Mouse (Mus musculus) erythroblast, embryonic 14.5 days (primary cell): Measurements from ENCODE around the gene Tmc5. TPM values are rescaled to one million over a fixed set of nuclear protein-coding genes. Genes with fewer than 3 reads are reported as not detected.

Experiments used
- H3K27me3 ChIP-seq: 2 replicates; pipeline ENCODE4 v1.6.1; 2012; ENCODE audit warnings: inconsistent platforms; ENCODE audit not compliant: control insufficient read depth
- H3K36me3 ChIP-seq: 2 replicates; pipeline ENCODE4 v1.6.1; 2012; ENCODE audit warnings: mild to moderate bottlenecking, inconsistent platforms; ENCODE audit not compliant: control insufficient read depth
- H3K4me1 ChIP-seq: 2 replicates; pipeline ENCODE4 v1.6.1; 2012; ENCODE audit warnings: inconsistent platforms; ENCODE audit not compliant: control insufficient read depth
- H3K4me3 ChIP-seq: replicated peaks from 2 replicates; pipeline ENCODE3; 2012; ENCODE audit warnings: moderate library complexity, mild to moderate bottlenecking, inconsistent platforms
- H3K9me3 ChIP-seq: 2 replicates; pipeline ENCODE4 v1.6.1; 2012; ENCODE audit warnings: low read length, inconsistent platforms, mixed read lengths; ENCODE audit not compliant: control insufficient read depth
- GATA1 ChIP-seq: IDR thresholded peaks from 2 replicates; pipeline ENCODE4 v1.6.1; 2012; ENCODE audit warnings: low read length, inconsistent platforms, mixed read lengths
- TAL1 ChIP-seq: IDR thresholded peaks from 3 replicates; pipeline ENCODE4 v1.6.1; 2012; ENCODE audit warnings: low read length, inconsistent platforms, mixed read lengths
- polyA plus RNA-seq: library from polyadenylated mRNA; stranded (reverse); fragments of >175 nt; gene quantifications from 2 replicates; pipeline ENCODE4 v1.2.3, GENCODE M21; 2012

Gene Tmc5
- polyA plus RNA-seq, 1 experiment, result not detected

DNA sequence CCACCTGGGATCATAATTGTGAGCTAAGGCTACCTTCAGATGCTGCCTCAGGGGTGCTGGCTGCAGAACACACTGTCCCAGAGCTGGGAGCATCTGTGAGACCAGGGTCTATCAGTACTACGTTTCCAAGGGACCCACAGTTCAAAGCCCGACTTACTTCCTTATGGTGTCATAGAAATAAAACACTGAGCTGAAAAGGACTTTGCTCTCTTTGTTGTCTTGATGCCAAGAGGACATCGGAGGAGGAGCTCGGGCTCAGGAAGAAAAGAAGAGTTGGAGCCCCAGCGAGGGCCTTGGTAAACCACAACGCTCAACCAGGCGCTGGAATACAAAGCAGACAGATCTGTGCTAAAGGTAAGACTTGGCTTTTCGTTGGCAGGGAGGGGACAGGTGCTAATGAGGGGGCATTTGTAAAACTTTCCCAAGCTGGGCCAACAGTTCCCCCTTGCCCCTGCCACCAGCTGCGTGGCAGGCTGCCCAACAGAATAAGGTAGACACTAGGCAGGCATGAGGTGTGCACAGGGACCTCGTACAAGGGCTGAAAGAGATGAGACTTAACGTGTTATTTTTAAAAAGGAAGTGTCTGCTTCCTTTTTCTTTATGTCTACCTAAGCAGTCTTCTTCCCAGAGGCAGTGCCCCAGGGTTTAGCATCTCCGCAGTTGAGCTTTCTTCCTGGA, 3.0 kb downstream of the Tmc5 start:
- TF ChIP-seq GATA1, result no peak
- no peak for TF ChIP-seq TAL1
- Histone ChIP-seq H3K27me3 (peaks cover 37% of the 10 kb centered on the region), H3K4me1 (no peaks in the 10 kb centered on the region), H3K36me3 (no peaks in the 10 kb centered on the region), H3K4me3 (no peak overlapping the region), H3K9me3 (no peaks in the 10 kb centered on the region)

DNA sequence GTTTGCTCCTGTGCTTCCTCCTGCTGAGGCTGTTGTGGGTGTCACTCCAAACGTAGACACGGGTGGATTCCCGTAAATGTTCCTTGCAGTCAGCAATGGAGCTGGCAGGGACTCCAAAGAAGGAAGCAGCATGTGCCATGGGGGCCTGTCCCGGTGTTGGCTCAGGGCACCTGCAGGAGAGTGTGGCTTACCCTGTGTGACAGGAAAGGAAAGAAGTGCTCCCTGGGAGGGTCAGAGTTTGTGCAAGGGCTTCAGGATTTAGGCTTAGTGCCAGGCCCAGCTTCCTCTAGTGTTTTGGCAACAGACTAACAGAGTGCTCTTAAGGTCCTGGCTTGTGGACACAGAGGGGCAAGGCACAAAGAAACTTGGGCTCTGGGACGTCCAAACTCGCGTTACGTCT, 7.7 kb downstream of the Tmc5 start:
- H3K27me3 ChIP-seq, result peaks cover under 1% of the 10 kb centered on the region
- no peaks in the 10 kb centered on the region for H3K4me1 ChIP-seq
- TF ChIP-seq GATA1 (no peak), TAL1 (no peak)
- H3K36me3 ChIP-seq, result no peaks in the 10 kb centered on the region
- no peak overlapping the region for H3K4me3 ChIP-seq
- H3K9me3 ChIP-seq, result no peaks in the 10 kb centered on the region

DNA sequence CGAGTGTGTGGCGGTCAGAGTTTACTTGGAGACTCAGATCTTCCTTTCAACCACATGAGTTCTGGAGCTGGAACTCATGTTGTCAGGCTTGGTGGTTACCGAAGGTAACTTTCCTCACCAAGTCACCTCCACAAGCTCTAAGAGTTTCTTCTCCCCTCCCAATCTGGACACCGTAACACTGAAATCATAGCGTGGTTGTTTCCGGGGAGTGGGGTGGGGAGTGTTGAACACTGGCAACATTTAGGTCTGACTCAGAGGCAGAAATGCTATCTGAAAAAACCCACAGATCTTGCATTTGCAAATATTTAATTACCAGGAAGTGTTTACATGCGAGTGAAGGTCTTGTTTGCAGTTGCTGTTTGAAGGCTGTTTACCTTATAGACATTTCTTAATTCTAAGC, 12.7 kb downstream of the Tmc5 start:
- Histone ChIP-seq H3K4me1 (no peaks in the 10 kb centered on the region), H3K27me3 (no peaks in the 10 kb centered on the region), H3K4me3 (no peak overlapping the region), H3K36me3 (no peaks in the 10 kb centered on the region), H3K9me3 (no peaks in the 10 kb centered on the region)
- TF ChIP-seq GATA1 (no peak), TAL1 (no peak)

DNA sequence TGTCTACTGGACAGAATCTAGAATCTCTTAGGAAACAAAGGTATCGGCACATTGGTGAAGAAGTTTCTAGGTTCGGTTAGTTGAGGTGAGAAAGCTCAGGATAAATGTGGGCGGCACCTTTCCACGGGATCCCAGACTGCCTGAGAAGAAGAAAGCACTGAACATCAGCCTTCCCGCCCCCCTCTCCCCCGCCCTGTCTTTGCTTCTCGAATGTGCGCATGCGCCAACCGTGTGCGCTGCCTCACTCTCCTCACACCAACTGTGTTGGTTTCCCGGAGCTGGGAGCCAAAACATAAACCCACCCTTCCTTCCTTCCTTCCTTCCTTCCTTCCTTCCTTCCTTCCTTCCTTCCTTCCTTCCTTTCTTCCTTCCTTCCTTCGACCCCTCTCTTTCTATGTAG, 13.6 kb downstream of the Tmc5 start:
- Histone ChIP-seq H3K27me3 (no peaks in the 10 kb centered on the region), H3K4me3 (no peak overlapping the region), H3K9me3 (no peaks in the 10 kb centered on the region), H3K36me3 (no peaks in the 10 kb centered on the region), H3K4me1 (no peaks in the 10 kb centered on the region)
- TF ChIP-seq TAL1 (no peak), GATA1 (no peak)

DNA sequence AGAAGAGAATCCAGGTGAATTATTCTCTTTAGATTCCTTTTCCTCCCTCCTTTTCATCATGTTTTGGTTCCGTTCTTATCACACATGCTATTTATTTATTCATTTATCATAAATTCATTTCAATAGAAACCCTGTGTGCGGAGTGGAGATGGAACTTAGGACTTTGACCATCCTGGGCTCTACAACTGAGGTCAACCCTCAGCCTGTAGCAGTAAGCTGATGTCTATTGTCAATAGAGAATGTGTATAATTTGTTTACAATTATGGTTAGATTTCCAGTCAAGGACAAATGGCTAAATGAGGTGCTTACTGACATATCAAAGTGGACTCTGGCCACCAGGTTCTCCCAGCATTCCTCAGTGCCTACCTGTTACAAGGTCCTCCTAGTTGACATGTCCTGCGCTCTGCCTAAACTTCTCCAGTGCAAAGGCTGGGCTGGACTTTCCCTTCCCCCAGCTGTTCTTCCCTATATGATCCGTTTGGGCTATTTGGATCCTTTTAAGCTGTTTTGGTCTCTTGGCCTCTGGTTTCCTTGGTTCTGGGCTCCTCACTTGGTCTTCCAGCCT, 14.2 kb downstream of the Tmc5 start:
- Histone ChIP-seq H3K27me3 (no peaks in the 10 kb centered on the region), H3K4me1 (no peaks in the 10 kb centered on the region), H3K4me3 (no peak overlapping the region), H3K9me3 (no peaks in the 10 kb centered on the region), H3K36me3 (no peaks in the 10 kb centered on the region)
- TF ChIP-seq TAL1, result no peak
- TF ChIP-seq GATA1, result no peak

DNA sequence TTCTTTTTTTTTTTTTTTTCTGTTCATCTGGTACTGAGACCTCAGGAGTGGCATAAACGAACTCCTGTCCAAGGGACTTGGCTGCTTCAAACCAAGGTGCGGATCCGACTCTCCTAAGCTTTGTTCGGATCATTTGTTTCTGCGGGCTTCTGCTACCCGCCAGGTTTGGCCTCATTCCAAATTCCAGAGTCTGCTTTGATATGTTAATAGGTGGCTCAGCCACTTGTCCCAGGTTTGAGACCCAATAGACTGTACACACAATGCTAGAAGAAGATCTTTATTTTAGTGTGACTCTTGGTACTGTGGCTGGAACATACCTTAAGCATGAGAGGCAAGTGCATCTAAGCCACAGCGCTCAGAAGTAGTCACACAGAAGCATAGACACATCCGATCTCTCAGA, 14.8 kb downstream of the Tmc5 start:
- H3K4me1 ChIP-seq, result no peaks in the 10 kb centered on the region

DNA sequence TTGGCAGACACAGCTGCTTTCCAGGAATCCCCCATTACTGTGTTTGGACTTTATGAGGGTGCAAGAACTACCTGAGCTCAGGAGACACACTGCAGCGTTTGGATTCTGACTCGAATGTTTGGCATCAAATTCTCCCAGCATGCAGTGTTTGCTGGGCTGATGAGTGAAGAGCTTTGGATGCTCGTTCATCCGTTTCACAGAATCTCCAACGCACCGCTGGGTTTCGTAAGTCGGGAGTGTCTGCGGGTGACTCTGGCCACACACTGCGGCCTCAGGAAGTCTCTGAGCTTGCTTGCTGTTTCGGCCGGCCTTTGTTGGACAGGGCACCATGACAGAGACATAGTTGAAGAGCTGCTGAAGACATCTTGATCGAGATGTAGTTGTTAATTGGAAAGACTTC, 17.0 kb downstream of the Tmc5 start:
- H3K36me3 ChIP-seq, result no peaks in the 10 kb centered on the region
- no peaks in the 10 kb centered on the region for H3K4me1 ChIP-seq
- TF ChIP-seq GATA1, result no peak
- no peak for TF ChIP-seq TAL1
- no peak overlapping the region for H3K4me3 ChIP-seq
- no peaks in the 10 kb centered on the region for H3K9me3 ChIP-seq
- H3K27me3 ChIP-seq, result no peaks in the 10 kb centered on the region

More for the DNA sequence above, 14.8 kb downstream of the Tmc5 start:
- Histone ChIP-seq H3K27me3 (no peaks in the 10 kb centered on the region), H3K36me3 (no peaks in the 10 kb centered on the region), H3K9me3 (no peaks in the 10 kb centered on the region), H3K4me3 (no peak overlapping the region)
- TF ChIP-seq TAL1 (no peak), GATA1 (no peak)

DNA sequence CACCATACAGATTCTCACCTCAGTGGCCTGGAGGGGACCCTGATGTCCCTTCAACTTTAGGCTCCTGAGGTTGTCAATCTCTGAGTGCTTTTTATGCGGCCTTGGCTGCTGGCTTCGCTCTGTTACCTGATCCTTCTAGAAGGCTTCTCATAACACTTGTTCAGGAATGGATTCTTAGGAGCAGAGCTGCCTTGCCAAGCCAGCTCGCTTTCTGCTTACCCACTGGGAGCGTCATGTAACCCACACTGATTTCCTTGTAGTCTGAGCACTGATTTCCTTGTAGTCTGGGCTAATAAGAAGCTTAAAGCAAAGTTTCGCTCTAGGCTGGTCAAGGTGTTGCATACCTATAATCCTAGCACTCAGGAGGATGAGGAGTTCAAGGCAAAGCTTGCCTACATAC, 21.0 kb downstream of the Tmc5 start:
- no peaks in the 10 kb centered on the region for H3K4me1 ChIP-seq
- no peaks in the 10 kb centered on the region for H3K36me3 ChIP-seq
- H3K9me3 ChIP-seq, result no peaks in the 10 kb centered on the region
- no peak overlapping the region for H3K4me3 ChIP-seq
- H3K27me3 ChIP-seq, result no peaks in the 10 kb centered on the region
- TF ChIP-seq GATA1, result no peak
- no peak for TF ChIP-seq TAL1

DNA sequence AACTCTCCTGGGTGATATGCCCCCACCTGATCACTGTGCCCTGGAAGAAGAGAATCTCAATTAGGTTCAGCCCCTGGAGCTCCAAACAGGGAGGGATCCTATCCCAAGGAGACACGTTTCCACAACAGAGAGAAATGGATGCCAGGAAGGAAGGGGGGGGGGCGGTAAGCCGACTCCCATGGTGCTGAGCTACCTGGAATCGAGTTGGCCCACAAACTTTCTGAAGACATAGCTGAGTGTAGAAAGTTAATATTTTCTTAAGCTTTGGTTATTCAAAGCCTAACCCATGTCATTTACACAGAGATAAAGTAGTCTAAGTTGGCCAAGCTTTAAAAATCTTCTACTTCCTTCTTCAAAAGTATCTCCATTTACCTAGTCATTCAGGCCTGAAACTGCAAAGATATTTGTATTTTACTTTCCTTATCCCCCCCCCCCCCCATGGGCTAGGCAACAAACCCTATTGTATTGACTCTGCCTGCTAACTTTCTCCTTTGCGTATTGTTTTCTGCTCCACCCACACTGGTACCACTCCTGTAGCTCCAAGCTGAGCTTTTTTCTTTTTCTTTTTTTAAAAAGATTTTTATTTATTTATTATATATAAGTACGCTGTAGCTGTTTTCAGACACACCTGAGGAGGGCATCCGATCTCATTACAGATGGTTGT, 23.3 kb downstream of the Tmc5 start:
- no peak overlapping the region for H3K4me3 ChIP-seq
- H3K4me1 ChIP-seq, result no peaks in the 10 kb centered on the region
- no peaks in the 10 kb centered on the region for H3K9me3 ChIP-seq
- H3K27me3 ChIP-seq, result no peaks in the 10 kb centered on the region
- TF ChIP-seq GATA1 (no peak), TAL1 (no peak)
- no peaks in the 10 kb centered on the region for H3K36me3 ChIP-seq
